In genomic region chr16:74307543-74307887, GRCm38 (mm10) we compare ENCODE assay signal across 25 mouse cellular contexts.
DNase-seq lines count a peak whose midpoint lies in the region; ATAC-seq lines count a peak whose summit lies in the region.
"Had no signal": no experiment of that assay in that cellular context is flagged by ENCODE, and none has a peak within 500 bp of the region (broad histone marks: within the 10 kb centered on the region; RNA-seq: fewer than 3 reads in every experiment).

No protein-coding gene starts in this region.

- ATAC-seq in hindbrain, embryonic 11.5 days (ENCODE audit: low FRiP score) = peak; percentile 75
- peak; percentile 29; the same call in 1 of the 2 replicates for ATAC-seq in neural tube, embryonic 11.5 days (ENCODE audit: insufficient read depth, low FRiP score, low TSS enrichment)
- no peak for ATAC-seq in neural tube, embryonic 15.5 days (ENCODE audit: low FRiP score)
- ATAC-seq in forebrain, embryonic 15.5 days (replicated peaks) = peak; percentile 26; the same call in 1 of the 2 replicates
- peak; percentile 42; the same call in 1 of the 2 replicates for ATAC-seq in hindbrain, embryonic 16.5 days
- ATAC-seq: CD4-positive, CD25-positive, alpha-beta regulatory T cell, adult 4 months; intestine, postnatal 0 days; lung, postnatal 0 days had no signal

- WGBS in hindbrain, embryonic 11.5 days = 23% methylated on average over 6 of the region's 6 CpGs
- WGBS in hindbrain, embryonic 10.5 days = 34% methylated on average over 6 of the region's 6 CpGs
- 24% methylated on average over 6 of the region's 6 CpGs for WGBS in neural tube, embryonic 11.5 days
- WGBS in neural tube, embryonic 15.5 days = 15% methylated on average over 6 of the region's 6 CpGs
- WGBS in forebrain, embryonic 15.5 days = 26% methylated on average over 6 of the region's 6 CpGs
- WGBS in hindbrain, embryonic 16.5 days = 19% methylated on average over 6 of the region's 6 CpGs

- no peak overlapping the region for H3K9ac ChIP-seq in hindbrain, embryonic 11.5 days (ENCODE audit: low read depth, low read length)
- no peak overlapping the region for H3K9ac ChIP-seq in neural tube, embryonic 11.5 days (ENCODE audit: low read length)
- no peak overlapping the region for H3K9ac ChIP-seq in neural tube, embryonic 15.5 days (replicated peaks)
- no peak overlapping the region for H3K9ac ChIP-seq in forebrain, embryonic 15.5 days (replicated peaks)
- H3K9ac ChIP-seq in hindbrain, embryonic 16.5 days (ENCODE audit: low read depth, low read length) = no peak overlapping the region
- H3K9ac ChIP-seq: limb, embryonic 15.5 days; liver, embryonic 13.5 days had no signal

- H3K4me2 ChIP-seq in hindbrain, embryonic 11.5 days (replicated peaks; ENCODE audit: low read depth, low read length) = no peak overlapping the region
- H3K4me2 ChIP-seq in neural tube, embryonic 11.5 days (ENCODE audit: low read depth) = no peak overlapping the region
- no peak overlapping the region for H3K4me2 ChIP-seq in neural tube, embryonic 15.5 days
- H3K4me2 ChIP-seq in forebrain, embryonic 15.5 days (replicated peaks) = no peak overlapping the region
- no peak overlapping the region for H3K4me2 ChIP-seq in hindbrain, embryonic 16.5 days (ENCODE audit: low read length)
- H3K4me2 ChIP-seq: limb, embryonic 15.5 days; liver, embryonic 13.5 days had no signal

- H3K4me1 ChIP-seq in hindbrain, embryonic 11.5 days (replicated peaks; ENCODE audit: control insufficient read depth, insufficient read depth, low read length) = no peaks in the 10 kb centered on the region
- peaks cover 8% of the 10 kb centered on the region for H3K4me1 ChIP-seq in hindbrain, embryonic 10.5 days (replicated peaks)
- H3K4me1 ChIP-seq in neural tube, embryonic 11.5 days (ENCODE audit: control insufficient read depth, insufficient read depth, low read length) = peaks cover 10% of the 10 kb centered on the region; the same call in 1 of the 2 replicates
- no peaks in the 10 kb centered on the region for H3K4me1 ChIP-seq in neural tube, embryonic 15.5 days
- H3K4me1 ChIP-seq in forebrain, embryonic 15.5 days = peaks cover 16% of the 10 kb centered on the region
- H3K4me1 ChIP-seq in hindbrain, embryonic 16.5 days (ENCODE audit: control insufficient read depth, insufficient read depth, low read depth, low read length) = 0 out of 2 replicates have a peak, but pooled peaks cover 3% of the 10 kb centered on the region
- H3K4me1 ChIP-seq: limb, embryonic 15.5 days; liver, embryonic 13.5 days; megakaryocyte, embryonic 14.5 days had no signal

- no peak overlapping the region for H3K4me3 ChIP-seq in hindbrain, embryonic 11.5 days (ENCODE audit: low read depth, low read length)
- no peak overlapping the region for H3K4me3 ChIP-seq in hindbrain, embryonic 10.5 days
- no peak overlapping the region for H3K4me3 ChIP-seq in neural tube, embryonic 11.5 days (ENCODE audit: low read depth, low read length)
- no peak overlapping the region for H3K4me3 ChIP-seq in neural tube, embryonic 15.5 days (replicated peaks)
- H3K4me3 ChIP-seq in forebrain, embryonic 15.5 days = no peak overlapping the region
- H3K4me3 ChIP-seq in hindbrain, embryonic 16.5 days (ENCODE audit: low read length) = no peak overlapping the region
- H3K4me3 ChIP-seq: erythroblast, embryonic 14.5 days; limb, embryonic 10.5 days; limb, embryonic 15.5 days; liver, embryonic 13.5 days; megakaryocyte, embryonic 14.5 days had no signal

- no peaks in the 10 kb centered on the region for H3K27me3 ChIP-seq in hindbrain, embryonic 11.5 days (ENCODE audit: control insufficient read depth, insufficient read depth, low read length)
- no peaks in the 10 kb centered on the region for H3K27me3 ChIP-seq in hindbrain, embryonic 10.5 days (ENCODE audit: insufficient read depth, poor library complexity, severe bottlenecking)
- no peaks in the 10 kb centered on the region for H3K27me3 ChIP-seq in neural tube, embryonic 11.5 days (ENCODE audit: control insufficient read depth, insufficient read depth, low read length)
- H3K27me3 ChIP-seq in neural tube, embryonic 15.5 days (replicated peaks) = no peaks in the 10 kb centered on the region
- H3K27me3 ChIP-seq in forebrain, embryonic 15.5 days = no peaks in the 10 kb centered on the region
- H3K27me3 ChIP-seq in hindbrain, embryonic 16.5 days (replicated peaks; ENCODE audit: control insufficient read depth, insufficient read depth, low read length) = no peaks in the 10 kb centered on the region
- H3K27me3 ChIP-seq: limb, embryonic 15.5 days; liver, embryonic 13.5 days; megakaryocyte, embryonic 14.5 days had no signal

- no peak for DNase-seq in hindbrain, embryonic 11.5 days (ENCODE audit: low spot score)
- DNase-seq in hindbrain, embryonic 10.5 days (ENCODE audit: low spot score) = no peak
- no peak for DNase-seq in neural tube, embryonic 11.5 days (ENCODE audit: low spot score)
- DNase-seq in urinary bladder, adult 2 months (ENCODE audit: low spot score) = no peak
- DNase-seq: adrenal gland, postnatal 14 days; cerebellum, adult 11-12 months; gastrocnemius, postnatal 14 days; heart, postnatal 14 days; kidney, adult 9 months; kidney, postnatal 10 days; liver, embryonic 13.5 days; lung, adult 18-20 months; lung, postnatal 4 days; right cerebral cortex, postnatal 25 days; thymus, postnatal 25 days had no signal

- H3K27ac ChIP-seq in hindbrain, embryonic 11.5 days (ENCODE audit: low read depth, low read length) = no peak overlapping the region; the same call in 1 of the 2 replicates
- no peak overlapping the region for H3K27ac ChIP-seq in hindbrain, embryonic 10.5 days
- H3K27ac ChIP-seq in neural tube, embryonic 11.5 days (ENCODE audit: low read depth, low read length) = no peak overlapping the region
- H3K27ac ChIP-seq in neural tube, embryonic 15.5 days (replicated peaks) = no peak overlapping the region
- no peak overlapping the region for H3K27ac ChIP-seq in forebrain, embryonic 15.5 days (replicated peaks)
- no peak overlapping the region for H3K27ac ChIP-seq in hindbrain, embryonic 16.5 days (ENCODE audit: low read depth, low read length)
- H3K27ac ChIP-seq: limb, embryonic 10.5 days; limb, embryonic 15.5 days; liver, embryonic 13.5 days had no signal

- H3K36me3 ChIP-seq in hindbrain, embryonic 11.5 days (ENCODE audit: control insufficient read depth, insufficient read depth, low read length) = no peaks in the 10 kb centered on the region
- no peaks in the 10 kb centered on the region for H3K36me3 ChIP-seq in hindbrain, embryonic 10.5 days
- H3K36me3 ChIP-seq in neural tube, embryonic 11.5 days (ENCODE audit: control insufficient read depth, insufficient read depth, low read length) = no peaks in the 10 kb centered on the region
- H3K36me3 ChIP-seq in neural tube, embryonic 15.5 days = no peaks in the 10 kb centered on the region
- H3K36me3 ChIP-seq in forebrain, embryonic 15.5 days = no peaks in the 10 kb centered on the region
- no peaks in the 10 kb centered on the region for H3K36me3 ChIP-seq in hindbrain, embryonic 16.5 days (ENCODE audit: control insufficient read depth, insufficient read depth, low read length)
- H3K36me3 ChIP-seq: limb, embryonic 10.5 days; limb, embryonic 15.5 days; liver, embryonic 13.5 days had no signal

- no peaks in the 10 kb centered on the region for H3K9me3 ChIP-seq in hindbrain, embryonic 11.5 days (ENCODE audit: control insufficient read depth, low read length)
- no peaks in the 10 kb centered on the region for H3K9me3 ChIP-seq in hindbrain, embryonic 10.5 days
- no peaks in the 10 kb centered on the region for H3K9me3 ChIP-seq in neural tube, embryonic 11.5 days (ENCODE audit: control insufficient read depth, low read length)
- no peaks in the 10 kb centered on the region for H3K9me3 ChIP-seq in neural tube, embryonic 15.5 days (replicated peaks)
- H3K9me3 ChIP-seq in forebrain, embryonic 15.5 days = no peaks in the 10 kb centered on the region
- no peaks in the 10 kb centered on the region for H3K9me3 ChIP-seq in hindbrain, embryonic 16.5 days (ENCODE audit: control insufficient read depth, low read length)
- H3K9me3 ChIP-seq: limb, embryonic 10.5 days; limb, embryonic 15.5 days; liver, embryonic 13.5 days; megakaryocyte, embryonic 14.5 days had no signal
